Mouse (Mus musculus): ENCODE results near the gene Inafm2.

Gene Inafm2

GRCm38 (mm10) chr2:118783093-118783492, 37.5 kb downstream of the Inafm2 start:
- no peak for DNase-seq (ENCODE audit: low read depth)

DNA sequence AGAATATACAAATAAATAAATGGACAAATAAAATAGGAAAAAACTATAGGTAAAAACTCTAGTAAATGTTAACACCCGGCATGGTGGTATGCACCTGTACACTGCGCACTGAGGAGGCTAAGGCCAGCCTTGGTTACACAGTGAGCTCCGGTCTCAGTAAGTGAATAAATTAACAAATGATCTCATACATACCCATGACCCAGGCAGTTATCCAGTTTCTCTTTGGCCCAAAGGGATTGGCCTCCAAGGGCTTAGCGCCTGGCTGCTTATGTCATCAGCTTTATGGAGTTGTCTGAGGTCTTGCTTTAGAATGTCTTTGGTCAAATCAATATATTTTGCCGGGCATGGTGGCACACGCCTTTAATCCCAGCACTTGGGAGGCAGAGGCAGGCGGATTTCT, 38.1 kb downstream of the Inafm2 start:
- DNase-seq (ENCODE audit: low read depth), result no peak

DNA sequence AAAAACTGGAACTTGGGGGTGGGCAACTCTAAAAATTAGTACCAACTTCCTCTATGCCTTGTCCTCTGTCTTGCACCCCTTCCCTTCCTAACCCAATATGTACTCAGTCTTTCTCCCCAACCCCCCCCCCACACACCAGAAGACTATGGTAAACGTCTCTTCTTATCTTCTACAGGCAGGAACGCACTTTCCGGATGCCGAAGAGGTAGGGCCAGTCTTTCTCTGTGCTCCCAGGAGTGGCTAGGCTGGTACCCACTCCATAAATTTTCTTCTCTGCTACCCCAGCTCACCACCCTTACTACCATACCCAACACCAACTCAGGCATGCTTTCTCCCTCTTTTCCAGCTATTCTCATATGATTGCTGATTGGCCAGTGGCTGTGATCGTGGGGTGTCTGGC, 41.0 kb downstream of the Inafm2 start:
- DNase-seq (ENCODE audit: low read depth), result no peak

DNA sequence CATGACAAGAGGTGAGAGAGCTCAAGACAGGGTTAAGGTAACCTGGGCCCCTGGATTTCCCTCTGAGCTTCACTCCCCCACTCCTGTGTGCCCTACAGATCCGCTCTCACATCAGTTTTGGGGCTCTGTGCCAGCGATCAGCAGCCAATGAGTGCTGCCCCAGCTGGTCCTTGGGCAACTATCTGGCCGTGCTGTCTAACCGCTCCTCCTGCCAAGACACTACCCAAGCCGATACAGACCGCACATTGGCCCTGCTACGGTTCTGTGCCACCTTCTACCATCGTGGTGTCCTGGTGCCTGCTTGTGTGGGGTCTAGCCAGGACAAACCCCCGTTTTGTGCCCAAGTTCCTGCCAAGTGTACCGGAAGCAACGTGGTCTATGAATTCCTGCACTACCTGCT, 43.9 kb downstream of the Inafm2 start:
- DNase-seq (ENCODE audit: low read depth), result no peak

DNA sequence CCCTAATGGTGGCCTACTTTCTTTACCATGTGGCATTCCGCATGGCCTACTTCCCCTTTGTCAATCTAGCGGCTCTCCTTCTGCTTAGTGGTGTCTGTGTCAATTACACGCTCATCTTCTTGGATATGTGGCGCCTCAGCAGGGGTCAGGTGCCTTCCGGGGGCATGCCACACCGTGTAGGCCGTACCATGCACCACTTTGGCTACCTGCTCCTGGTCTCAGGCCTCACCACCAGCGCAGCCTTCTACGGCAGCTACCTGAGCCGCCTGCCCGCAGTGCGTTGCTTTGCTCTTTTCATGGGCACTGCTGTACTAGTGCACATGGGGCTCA, 44.6 kb downstream of the Inafm2 start:
- DNase-seq (ENCODE audit: low read depth), result no peak

DNA sequence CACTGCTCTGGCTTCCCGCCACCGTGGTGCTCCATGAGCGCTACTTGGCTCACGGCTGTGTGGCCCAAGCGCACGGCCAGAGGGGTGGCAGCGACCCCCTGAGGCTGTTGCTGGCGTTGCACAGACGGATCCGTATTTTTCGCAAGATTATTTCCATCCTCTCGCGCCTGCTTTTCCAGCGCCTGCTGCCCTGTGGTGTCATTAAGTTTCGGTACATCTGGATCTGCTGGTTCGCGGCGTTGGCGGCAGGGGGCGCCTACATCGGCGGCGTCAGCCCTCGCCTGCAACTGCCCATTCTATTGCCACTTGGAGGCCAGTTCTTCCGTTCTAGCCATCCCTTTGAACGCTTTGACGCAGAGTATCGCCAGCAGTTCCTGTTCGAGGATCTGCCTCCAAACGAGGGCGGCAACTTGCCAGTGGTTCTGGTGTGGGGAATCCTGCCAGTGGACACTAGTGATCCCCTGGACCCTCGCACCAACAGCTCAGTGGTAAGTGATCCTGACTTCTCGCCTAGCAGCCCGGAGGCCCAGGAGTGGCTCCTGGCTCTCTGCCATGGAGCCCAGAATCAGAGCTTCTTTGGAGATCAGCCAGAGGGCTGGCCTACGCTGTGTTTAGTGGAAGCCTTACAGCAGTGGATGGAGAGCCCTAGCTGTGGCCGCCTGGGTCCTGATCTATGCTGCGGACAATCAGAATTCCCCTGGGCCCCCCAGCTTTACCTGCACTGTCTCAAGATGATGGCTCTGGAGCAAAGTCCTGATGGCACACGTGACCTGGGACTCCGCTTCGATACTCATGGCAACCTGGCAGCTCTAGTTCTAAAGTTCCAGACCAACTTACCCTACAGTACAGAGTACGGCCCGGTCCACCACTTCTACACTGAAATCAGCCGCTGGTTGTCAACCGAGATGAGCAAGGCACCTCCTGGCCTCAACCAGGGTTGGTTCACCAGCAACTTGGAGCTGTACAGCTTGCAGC, 45.3 kb downstream of the Inafm2 start:
- peak; percentile 15 for DNase-seq (ENCODE audit: low read depth)

- no peak for DNase-seq (ENCODE audit: low read depth)
These were observed 46.2 kb downstream of the Inafm2 start for GRCm38 (mm10) chr2:118791591-118792258.

GRCm38 (mm10) chr2:118792259-118792613, 46.7 kb downstream of the Inafm2 start:
- no peak for DNase-seq (ENCODE audit: low read depth)

GRCm38 (mm10) chr2:118793636-118794035, 48.1 kb downstream of the Inafm2 start:
- DNase-seq (ENCODE audit: low read depth), result no peak

Measured in naive thymus-derived CD4-positive, alpha-beta T cell, adult 2 months (primary cell).